Comparison of ENCODE assay signal across 8 mouse cellular contexts in genomic region chr13:23505662-23506345, GRCm38 (mm10). TPM values are rescaled to one million over a fixed set of nuclear protein-coding genes. Genes with fewer than 3 reads are reported as not detected.
DNase-seq lines count a peak whose midpoint lies in the region; ATAC-seq lines count a peak whose summit lies in the region.
"Had no signal": no experiment of that assay in that cellular context is flagged by ENCODE, and none has a peak within 500 bp of the region (broad histone marks: within the 10 kb centered on the region; RNA-seq: fewer than 3 reads in every experiment).

No protein-coding gene starts in this region.

- H3K4me3 ChIP-seq in forebrain, embryonic 12.5 days (replicated peaks) = peak overlapping the region; percentile 23
- H3K4me3 ChIP-seq in liver, embryonic 13.5 days (replicated peaks) = peak overlapping the region; percentile 59

- no peaks in the 10 kb centered on the region for H3K9me3 ChIP-seq in forebrain, embryonic 12.5 days
- no peaks in the 10 kb centered on the region for H3K9me3 ChIP-seq in liver, embryonic 13.5 days (replicated peaks)

- 3% methylated on average over 14 of the region's 14 CpGs for WGBS in forebrain, embryonic 12.5 days
- 2% methylated on average over 14 of the region's 14 CpGs for WGBS in liver, embryonic 13.5 days (ENCODE audit: insufficient replicate concordance)

- peaks cover 13% of the 10 kb centered on the region for H3K4me1 ChIP-seq in forebrain, embryonic 12.5 days
- peaks cover 66% of the 10 kb centered on the region for H3K4me1 ChIP-seq in liver, embryonic 13.5 days (replicated peaks)

- ATAC-seq in forebrain, embryonic 12.5 days (ENCODE audit: low FRiP score) = no peak
- peak; percentile 50 for ATAC-seq in liver, embryonic 13.5 days (ENCODE audit: low read depth)

- peak overlapping the region; percentile 27 for H3K9ac ChIP-seq in forebrain, embryonic 12.5 days
- H3K9ac ChIP-seq in liver, embryonic 13.5 days = peak overlapping the region; percentile 77

- peak; percentile 43 for DNase-seq in thymus, postnatal 0 days (ENCODE audit: low spot score)
- DNase-seq in thymus, postnatal 36 days = no peak
- no peak for DNase-seq in liver, embryonic 13.5 days
- DNase-seq in c-Kit-positive CD71-positive TER-119-positive erythroid progenitor cells, embryonic 14.5 days (ENCODE audit: low spot score) = no peak
- no peak for DNase-seq in right cerebral cortex, postnatal 4 days
- no peak for DNase-seq in gastrocnemius, postnatal 25 days

- 0 out of 2 replicates have a peak overlapping the region, but pooled peaks have one; percentile 36 for H3K27ac ChIP-seq in forebrain, embryonic 12.5 days
- peak overlapping the region; percentile 76 for H3K27ac ChIP-seq in liver, embryonic 13.5 days
- H3K27ac ChIP-seq: macrophage had no signal

- no peaks in the 10 kb centered on the region for H3K36me3 ChIP-seq in forebrain, embryonic 12.5 days (replicated peaks)
- H3K36me3 ChIP-seq in liver, embryonic 13.5 days = no peaks in the 10 kb centered on the region

- peaks cover 3% of the 10 kb centered on the region; the same call in 1 of the 2 replicates for H3K27me3 ChIP-seq in forebrain, embryonic 12.5 days
- no peaks in the 10 kb centered on the region for H3K27me3 ChIP-seq in liver, embryonic 13.5 days

- peak overlapping the region; percentile 47 for H3K4me2 ChIP-seq in forebrain, embryonic 12.5 days
- H3K4me2 ChIP-seq in liver, embryonic 13.5 days = peak overlapping the region; percentile 81

RNA-seq across cellular contexts. Expression of gene Btn2a2, which starts 17.1 kb away (rescaled TPM):
- 0.65 and 0.85 TPM in 2 replicates for polyA plus RNA-seq in thymus, postnatal 0 days (2015; fragmentation: Nextera tagmentation; extraction: Ambion mirVana)
- polyA plus RNA-seq in forebrain, embryonic 12.5 days (2016; fragmentation: Nextera tagmentation; extraction: Ambion mirVana) = 0.23 and 0.36 TPM in 2 replicates
- polyA plus RNA-seq in liver, embryonic 13.5 days (2015; fragmentation: Nextera tagmentation; extraction: Ambion mirVana) = not detected in 2 replicates
- not detected for total RNA-seq in gastrocnemius, postnatal 25 days (2021)
- polyA plus RNA-seq: macrophage had no signal

RNA-seq across cellular contexts. Expression of gene Hist1h4h, which starts 25.0 kb away (rescaled TPM):
- polyA plus RNA-seq in thymus, postnatal 0 days (2015; fragmentation: Nextera tagmentation; extraction: Ambion mirVana) = 24.2 and 31.5 TPM in 2 replicates
- 7.2 and 8.7 TPM in 2 replicates for polyA plus RNA-seq in forebrain, embryonic 12.5 days (2016; fragmentation: Nextera tagmentation; extraction: Ambion mirVana)
- polyA plus RNA-seq in liver, embryonic 13.5 days (2015; fragmentation: Nextera tagmentation; extraction: Ambion mirVana) = 3.8 and 5.9 TPM in 2 replicates
- total RNA-seq in gastrocnemius, postnatal 25 days (2021) = 100 to 1,000 TPM; 156 to 160 TPM

RNA-seq across cellular contexts. Expression of gene Hist1h2af, which starts 27.9 kb away (rescaled TPM):
- 32.3 and 49.5 TPM in 2 replicates for polyA plus RNA-seq in thymus, postnatal 0 days (2015; fragmentation: Nextera tagmentation; extraction: Ambion mirVana)
- polyA plus RNA-seq in forebrain, embryonic 12.5 days (2016; fragmentation: Nextera tagmentation; extraction: Ambion mirVana) = 9.3 and 10.7 TPM in 2 replicates
- polyA plus RNA-seq in liver, embryonic 13.5 days (2015; fragmentation: Nextera tagmentation; extraction: Ambion mirVana) = 7.7 and 13.6 TPM in 2 replicates
- 10 to 100 TPM in 1 of 2 experiments, 1 to 10 TPM in 1; 9.5 to 14.9 TPM for total RNA-seq in gastrocnemius, postnatal 25 days (2021)
- polyA plus RNA-seq: macrophage had no signal

RNA-seq across cellular contexts. Expression of gene Hist1h3g, which starts 29.4 kb away (rescaled TPM):
- 27.6 and 43.7 TPM in 2 replicates for polyA plus RNA-seq in thymus, postnatal 0 days (2015; fragmentation: Nextera tagmentation; extraction: Ambion mirVana)
- 7.2 and 8.3 TPM in 2 replicates for polyA plus RNA-seq in forebrain, embryonic 12.5 days (2016; fragmentation: Nextera tagmentation; extraction: Ambion mirVana)
- 10.3 and 17.1 TPM in 2 replicates for polyA plus RNA-seq in liver, embryonic 13.5 days (2015; fragmentation: Nextera tagmentation; extraction: Ambion mirVana)
- total RNA-seq in gastrocnemius, postnatal 25 days (2021) = 1 to 10 TPM; 2.0 to 3.9 TPM
- polyA plus RNA-seq: macrophage had no signal

RNA-seq across cellular contexts. Expression of gene Hist1h2bh, which starts 37.4 kb away (rescaled TPM):
- 1.6 and 1.9 TPM in 2 replicates for polyA plus RNA-seq in thymus, postnatal 0 days (2015; fragmentation: Nextera tagmentation; extraction: Ambion mirVana)
- 0.87 and 0.95 TPM in 2 replicates for polyA plus RNA-seq in forebrain, embryonic 12.5 days (2016; fragmentation: Nextera tagmentation; extraction: Ambion mirVana)
- 1.7 TPM in 2 replicates for polyA plus RNA-seq in liver, embryonic 13.5 days (2015; fragmentation: Nextera tagmentation; extraction: Ambion mirVana)
- total RNA-seq in gastrocnemius, postnatal 25 days (2021) = 1 to 10 TPM in 1 of 2 experiments, under 1 TPM in 1; 0.90 to 1.7 TPM
